Mouse (Mus musculus) retina, postnatal 1 day (tissue): Measurements from ENCODE around the gene Gm21972.

Experiments
- DNase-seq: peaks from one replicate; pipeline ENCODE4 v3.0.0-alpha.2; 2012

The Gm21972 gene

DNA sequence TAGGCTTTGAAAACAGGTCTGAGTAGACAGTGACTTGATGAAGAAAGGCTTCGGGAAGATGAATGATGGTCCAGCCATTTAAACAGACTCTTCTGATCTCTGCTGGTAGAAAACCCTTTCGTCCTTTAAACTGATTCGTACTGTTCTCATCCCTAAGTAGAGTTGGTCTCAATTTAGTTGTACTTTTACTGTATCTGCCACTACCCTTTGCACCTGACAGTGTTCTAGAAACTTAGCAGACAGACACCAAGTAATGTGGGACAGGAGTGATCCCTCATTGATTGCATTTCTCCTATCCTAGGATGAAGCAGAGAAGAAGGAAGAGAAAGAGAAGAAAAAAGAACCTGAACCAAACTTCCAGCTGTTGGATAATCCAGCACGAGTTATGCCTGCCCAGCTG, at the start of gene Gm21972:
Gene Gm21972, plus strand, starts transcription at position 301 of the 400 bp plus-strand sequence.
- no peak for DNase-seq

DNA sequence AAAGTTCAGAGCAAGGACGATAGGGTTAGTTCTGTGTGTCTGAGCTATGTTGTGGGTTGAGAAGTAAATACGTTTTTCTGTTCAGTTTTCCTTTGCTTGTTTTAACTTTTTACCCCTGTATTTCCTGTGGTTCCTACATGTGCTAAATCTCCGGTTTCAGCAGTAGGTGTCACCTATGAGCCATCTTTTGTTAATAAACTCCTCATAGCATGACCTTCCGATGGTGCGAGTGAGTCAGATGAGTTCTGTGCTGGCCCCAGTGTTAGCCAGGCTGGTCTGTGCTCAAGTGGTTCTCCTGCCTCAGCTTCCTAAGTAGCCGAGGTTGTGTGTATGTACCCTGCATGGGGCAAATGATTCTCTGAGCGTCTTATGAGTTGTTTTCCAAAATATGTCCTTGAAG, 39.0 kb upstream of the Gm21972 start:
- no peak for DNase-seq

DNA sequence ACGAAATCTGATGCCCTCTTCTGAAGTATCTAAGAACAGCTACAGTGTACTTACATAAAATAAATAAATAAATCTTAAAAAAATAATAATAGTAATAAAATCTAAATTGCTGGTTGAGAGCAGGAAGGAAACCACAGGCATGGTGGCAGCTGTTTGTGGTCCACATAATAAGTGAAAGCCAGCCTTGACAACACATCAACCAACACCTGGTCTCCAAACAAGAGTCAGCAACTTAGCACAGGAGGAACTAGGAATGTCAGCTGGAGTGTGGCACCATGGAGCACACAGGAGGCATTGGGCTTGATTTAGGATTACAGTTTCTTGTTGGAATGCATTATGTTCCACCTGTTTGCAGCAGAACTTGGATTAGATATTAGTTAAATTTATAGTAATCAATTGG, 28.4 kb upstream of the Gm21972 start:
- DNase-seq = no peak

DNA sequence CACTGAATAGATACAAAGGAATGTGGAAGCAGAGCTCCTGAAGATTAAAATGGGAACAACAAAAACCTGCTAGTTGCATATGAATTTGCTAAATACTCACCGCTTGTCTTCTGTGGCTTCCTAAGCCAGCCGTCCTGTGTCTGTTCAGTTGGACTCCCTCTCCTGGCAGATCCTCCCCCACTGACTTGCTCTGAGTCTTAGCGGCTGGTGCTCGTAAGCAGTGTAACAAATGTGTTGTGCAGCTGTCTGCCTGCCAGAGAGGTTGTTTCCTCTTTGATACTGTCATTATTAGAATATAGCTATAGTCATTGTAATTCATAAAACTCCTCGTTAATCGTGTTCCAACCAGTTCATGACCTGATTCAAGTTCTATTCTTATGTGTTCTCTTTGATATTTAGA, 21.7 kb upstream of the Gm21972 start, which contains the start of gene Htr2b:
Gene Htr2b, minus strand, starts transcription at position 192 of the 400 bp plus-strand sequence.
- DNase-seq = peak; percentile 26

DNA sequence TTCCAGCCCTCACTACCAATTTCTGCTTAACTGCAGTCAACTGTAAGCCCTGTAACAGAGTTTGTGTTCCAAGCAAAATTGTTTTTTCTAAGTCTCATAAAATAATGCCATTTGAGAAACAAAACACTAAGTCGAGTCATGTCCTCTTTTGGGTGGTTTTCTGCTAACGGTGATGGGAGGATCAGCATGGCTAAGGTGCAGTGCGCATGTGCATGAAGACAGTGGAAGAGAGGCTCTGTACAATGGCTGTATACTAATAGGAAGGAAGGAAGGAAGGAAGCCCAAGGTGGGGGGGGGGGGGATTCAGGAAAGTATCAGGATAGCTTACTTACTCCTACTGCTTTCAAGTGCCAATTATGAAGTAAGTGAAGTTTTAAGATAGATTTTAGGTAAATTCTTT, 19.3 kb upstream of the Gm21972 start:
- DNase-seq = no peak

DNA sequence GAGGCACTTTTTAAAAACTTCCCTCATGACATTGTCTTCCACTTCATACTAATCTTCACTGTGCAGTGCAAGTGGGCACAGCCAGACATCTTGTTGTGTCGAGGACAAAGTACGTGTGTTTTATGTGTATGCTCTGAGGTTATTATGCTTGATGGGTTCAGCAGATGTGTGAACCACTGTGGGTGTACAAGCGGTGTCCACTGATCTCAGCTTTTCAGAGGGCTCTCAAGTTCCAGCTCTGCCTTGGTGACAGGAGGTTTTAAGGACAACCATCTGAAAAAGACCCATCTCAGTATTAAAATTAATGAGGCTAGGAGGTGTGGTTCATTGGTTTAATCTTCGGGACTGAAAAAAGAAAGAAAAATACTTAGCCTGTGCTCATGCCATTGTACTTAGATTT, 13.9 kb upstream of the Gm21972 start:
- DNase-seq = no peak

DNA sequence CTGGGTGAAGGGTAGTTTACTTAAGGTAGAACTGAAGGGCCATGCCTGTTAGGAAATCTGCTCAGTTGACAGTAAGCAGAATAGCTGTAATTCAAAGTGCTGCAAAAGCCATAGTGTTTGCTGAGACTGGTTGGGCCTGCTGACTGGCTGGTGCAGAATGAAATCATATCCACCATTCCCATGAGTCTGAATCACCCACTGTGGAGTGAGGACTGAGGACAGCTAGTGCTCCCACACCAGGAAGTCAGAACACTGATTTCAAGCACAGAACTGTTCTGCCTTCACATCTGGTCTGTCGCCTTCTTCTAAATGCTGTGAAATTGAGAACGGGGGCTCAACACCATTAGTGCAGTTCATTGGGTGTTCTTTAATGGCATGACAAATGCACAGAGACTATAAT, 7.4 kb upstream of the Gm21972 start:
- DNase-seq = no peak

DNA sequence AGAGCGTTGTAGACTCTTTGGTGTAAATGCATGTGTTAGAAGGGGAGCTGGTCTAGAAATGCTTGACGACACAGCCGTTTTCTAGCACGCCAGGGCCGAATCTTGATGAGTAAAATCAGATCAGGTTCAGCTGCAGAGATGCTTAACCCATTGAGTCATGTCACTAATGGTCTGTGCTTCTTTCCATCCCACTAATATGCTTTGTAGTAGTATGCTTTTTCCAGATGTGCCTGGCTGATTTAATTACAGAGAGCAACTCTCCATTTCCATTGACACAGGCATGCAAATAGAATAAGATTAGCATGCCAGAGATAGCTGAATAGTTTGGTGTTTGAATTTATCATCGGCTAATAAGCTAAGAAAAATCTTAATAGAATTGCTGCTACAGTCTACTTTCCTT, 1.9 kb downstream of the Gm21972 start:
- DNase-seq = no peak

DNA sequence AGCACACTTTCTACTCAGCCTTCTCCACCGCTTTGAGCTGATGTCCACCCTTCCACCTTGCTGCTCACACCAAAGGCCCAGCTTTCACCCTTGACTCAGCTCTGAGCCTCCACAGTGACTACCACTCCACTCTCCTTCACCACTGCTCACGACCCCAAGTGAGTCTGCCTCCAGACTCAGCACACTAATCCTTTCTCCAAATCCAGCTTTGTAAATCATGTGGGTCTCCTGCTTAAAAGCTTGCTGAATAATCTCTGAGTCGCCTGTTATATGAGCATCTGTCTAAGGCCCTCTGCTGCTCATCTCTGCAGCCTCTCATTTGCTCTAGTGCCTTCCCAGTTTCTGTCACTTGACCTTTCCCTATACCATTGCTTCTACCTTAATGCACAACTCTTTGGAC, 7.6 kb downstream of the Gm21972 start:
- peak; percentile 70 for DNase-seq

DNA sequence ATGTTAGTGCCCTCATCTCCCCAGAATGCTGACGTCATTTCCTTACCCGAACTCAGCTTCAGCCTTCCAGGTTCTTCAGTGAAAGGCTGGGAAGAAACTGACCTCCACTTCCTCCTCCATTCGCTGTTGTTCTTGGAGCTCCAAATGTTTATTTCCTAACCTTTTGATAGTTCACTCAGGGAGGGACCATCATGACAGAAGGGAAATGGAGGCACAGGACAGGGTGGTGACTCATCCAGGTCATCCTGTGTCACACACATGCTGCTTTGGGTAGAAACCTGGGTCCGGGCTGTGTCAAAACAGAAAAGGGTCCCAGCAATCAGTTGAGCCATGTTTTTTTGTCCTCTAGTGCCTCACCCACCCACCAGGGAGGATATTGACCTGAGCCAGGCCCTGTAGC, 9.7 kb downstream of the Gm21972 start:
- no peak for DNase-seq

DNA sequence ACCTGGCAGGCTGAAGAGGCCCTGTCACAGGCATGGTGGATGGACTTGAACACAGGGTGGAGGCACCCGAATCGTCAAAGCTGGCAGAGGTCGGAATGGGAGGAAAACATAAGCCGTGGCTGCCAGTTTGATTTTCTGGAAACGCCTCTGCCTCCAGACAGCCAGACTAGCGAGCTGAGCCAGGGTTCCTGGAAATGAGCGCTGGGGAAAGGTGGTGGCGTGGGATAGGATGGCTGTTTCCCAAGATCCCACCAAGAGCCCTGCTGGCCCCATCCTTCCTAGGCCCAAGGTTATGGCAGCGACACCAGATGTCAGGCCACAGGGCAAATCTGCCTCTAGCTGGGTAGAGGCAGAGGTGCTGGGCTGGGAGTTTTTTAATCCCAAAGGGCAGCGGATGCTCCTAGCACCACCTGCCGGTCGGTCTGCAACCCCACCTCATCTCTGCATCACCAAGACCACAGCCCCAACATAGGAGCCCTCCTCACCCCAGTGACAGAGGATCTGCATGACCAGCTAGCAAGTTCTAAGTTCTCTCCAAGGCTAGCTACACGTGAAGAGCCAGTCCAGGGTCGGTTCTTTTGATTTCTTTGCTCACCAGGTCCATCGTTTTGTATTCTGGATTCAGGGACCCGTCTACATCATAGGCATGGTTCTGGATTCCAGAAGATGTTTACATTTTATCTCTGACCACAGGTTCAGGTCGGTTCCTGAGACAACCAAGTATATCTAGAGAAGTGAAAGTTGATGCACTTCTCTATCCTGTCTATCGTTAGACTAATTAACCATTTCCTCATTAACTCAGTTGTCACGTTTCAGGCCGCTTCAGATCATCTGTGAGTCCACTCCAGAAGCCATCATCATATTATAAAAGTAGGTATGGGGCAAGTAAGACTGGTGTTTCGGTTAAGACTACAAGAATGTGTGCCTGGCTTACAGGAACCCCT, 10.8 kb downstream of the Gm21972 start:
- DNase-seq = peak; percentile 28

DNA sequence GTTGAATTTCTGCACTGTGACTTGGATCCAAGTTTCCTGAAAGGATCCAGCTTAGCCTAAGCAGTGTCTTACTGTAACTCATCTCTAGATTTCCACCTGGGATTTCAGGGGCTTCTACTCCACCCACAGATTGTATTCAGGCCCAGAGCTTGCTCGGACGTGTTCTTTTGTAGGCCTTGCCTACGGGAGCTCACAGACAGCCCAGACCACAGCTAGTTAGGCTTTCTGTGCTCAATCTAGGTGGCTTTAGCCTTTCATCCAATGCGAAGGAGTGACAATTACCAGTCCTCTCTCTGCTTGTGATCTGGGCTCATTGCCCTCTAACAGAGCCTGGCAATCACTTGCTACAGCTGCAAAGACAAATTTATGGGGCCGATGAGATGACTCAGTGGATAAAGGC, 12.9 kb downstream of the Gm21972 start:
- DNase-seq = no peak

DNA sequence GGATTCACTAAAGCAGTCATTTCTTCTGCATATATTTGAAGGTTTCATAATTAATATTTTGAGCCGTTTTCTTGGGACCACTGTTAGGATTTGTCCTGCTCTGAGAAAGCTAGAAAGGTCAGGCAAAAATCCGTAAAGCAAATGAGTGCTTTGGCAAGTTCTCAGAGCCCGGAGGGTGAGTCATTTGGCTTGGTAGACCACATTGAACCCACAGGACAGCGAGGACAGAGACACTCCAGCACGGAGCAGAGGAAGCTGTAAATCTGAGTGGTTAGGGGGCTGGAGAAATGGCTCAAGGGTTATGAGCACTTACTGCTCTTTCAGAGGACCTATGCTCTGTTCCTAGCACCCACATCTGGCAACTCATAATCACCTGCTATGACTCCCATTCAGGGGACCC, 14.1 kb downstream of the Gm21972 start:
- no peak for DNase-seq

DNA sequence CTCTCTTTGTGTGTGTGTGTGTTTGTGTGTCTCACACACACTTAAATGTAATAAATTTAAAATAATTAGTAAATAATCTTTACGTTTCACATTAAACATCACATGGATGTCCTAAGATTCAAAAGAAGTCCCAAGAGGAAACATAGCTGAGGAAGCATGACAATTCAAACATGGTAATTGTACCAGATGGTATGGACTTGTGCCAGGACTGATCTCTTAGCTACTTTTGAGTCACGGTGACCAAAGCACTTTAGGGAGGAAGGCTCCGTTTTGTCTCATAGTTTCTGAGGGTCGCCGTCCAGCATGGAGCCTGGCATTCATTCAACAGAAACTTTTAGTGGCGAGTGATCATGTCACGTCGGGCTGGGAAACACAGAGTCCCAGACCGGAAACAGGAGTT, 14.7 kb downstream of the Gm21972 start:
- DNase-seq = no peak

DNA sequence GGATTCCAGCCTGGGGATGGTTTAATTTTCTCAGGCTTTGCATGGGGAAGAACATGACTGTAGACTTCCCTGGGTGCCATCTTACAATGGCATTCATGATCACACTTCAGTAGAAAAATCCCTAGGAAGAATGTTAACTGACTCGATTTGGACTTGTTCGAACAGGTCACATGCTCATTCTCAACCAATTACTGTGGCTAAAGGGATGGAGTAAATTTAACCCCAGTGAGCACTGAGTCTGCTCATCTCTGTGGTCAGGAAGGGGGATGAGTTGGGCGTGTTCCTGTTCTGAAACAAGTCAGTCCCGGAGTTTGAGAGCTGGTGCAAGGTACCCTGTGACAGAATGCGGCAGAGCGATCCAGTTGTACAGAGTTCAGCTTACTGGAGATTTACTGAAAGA, 17.5 kb downstream of the Gm21972 start:
- DNase-seq = no peak

DNA sequence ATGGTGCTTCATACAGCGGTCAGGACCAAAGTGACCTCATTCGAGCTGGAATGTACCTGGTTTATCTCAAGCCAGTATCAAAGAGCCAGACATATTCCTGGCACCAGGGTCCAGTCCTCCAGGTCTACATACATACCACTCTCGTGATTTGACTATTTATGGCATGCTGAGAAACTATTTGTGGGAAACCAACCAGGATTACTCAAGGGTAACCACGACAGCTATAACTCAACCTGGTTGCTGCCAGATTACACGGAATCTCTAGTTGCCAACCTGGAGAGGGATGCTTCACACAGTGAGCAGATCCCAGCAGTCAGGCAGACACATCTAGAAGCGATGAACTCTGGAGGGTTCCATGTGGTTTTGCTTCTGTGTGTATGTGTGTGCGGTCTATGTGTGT, 17.9 kb downstream of the Gm21972 start:
- DNase-seq = no peak

DNA sequence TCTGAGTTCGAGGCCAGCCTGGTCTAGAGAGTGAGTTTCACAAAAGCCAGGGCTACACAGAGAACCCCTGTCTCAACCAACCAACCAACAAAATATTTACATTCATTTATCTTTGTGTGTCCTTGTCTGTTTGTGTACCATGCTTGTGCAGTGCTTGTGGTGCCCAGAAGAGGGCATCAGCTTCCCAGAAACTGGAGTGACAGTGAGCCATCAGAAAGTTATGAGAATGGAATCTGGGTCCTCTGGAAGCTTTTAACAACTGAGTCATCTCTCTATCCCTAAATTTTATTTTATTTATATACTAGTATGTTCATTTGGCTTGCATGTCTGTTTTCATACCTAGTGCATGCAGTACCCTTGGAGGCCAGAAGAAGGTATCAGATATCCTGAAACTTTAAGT, 19.2 kb downstream of the Gm21972 start:
- peak; percentile 7 for DNase-seq

DNA sequence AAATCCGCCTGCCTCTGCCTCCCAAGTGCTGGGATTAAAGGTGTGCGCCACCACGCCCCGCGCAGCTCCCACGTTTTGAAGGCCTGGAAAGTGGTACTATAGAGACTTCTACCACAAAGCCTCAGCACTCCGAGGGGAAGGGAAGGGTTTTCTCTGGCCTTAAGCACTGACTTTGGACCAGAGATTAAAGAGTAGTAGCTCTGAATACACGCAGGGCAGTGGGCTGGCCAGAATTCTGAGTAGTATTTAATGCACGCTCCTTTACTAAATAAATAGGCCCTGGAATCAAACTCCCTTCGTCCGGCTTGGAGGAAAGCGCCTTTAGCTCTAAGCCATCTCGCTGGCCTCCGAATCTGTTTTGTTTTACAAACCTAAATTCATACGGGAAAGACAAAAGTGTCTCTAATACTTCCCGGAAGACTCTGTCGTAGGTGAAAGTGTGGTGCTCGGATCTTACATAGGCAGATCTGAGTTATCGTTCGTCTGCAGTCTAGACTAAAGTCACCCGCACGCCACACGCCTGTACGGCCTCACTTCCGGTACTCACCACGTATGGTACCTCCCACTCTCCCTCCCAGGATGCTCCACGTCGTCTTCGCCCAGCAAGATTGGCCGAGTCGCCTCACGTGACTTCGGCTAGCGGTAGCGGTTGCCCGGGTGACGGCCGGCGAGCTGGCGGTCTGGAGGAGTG, 20.8 kb downstream of the Gm21972 start, which contains the start of gene Armc9:
Gene Armc9, plus strand, starts transcription at position 648 of the 691 bp plus-strand sequence.
- peak; percentile 97 for DNase-seq

DNA sequence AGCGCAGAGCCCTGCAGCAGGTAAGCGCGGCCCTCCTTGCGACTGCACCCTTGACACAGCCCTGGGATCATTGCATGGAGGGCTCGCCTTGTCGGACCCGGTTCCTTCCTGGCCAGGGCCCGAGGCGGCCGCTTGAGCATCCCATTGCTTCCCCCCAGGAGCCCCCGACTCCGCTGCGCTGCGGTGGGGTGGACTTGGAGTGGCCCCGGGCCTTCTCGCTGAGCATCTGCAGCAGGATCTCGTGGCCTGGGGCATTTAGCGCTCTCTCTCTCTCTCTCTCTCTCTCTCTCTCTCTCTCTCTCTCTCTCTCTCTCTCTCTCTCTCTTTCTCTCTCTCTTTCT, 21.4 kb downstream of the Gm21972 start:
- no peak for DNase-seq

DNA sequence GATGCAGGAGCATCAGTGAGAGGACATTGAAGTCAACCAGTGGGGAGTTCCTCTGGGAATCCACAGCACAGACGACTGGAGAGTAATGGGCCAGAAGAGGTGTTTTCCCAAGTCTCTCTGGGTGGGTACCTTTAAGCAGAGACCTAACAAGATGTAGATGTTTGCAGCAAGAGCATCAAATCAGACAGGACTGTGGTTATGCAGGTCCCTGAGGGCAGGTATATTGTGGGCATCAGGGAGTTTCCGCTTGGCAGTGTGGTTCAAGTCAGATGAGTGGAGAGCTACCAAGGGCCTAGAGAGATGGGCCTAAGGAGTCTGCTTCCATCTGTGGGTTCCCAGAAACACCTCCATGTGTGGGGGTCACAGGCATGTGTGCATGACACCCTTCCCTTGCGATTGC, 22.6 kb downstream of the Gm21972 start:
- no peak for DNase-seq

DNA sequence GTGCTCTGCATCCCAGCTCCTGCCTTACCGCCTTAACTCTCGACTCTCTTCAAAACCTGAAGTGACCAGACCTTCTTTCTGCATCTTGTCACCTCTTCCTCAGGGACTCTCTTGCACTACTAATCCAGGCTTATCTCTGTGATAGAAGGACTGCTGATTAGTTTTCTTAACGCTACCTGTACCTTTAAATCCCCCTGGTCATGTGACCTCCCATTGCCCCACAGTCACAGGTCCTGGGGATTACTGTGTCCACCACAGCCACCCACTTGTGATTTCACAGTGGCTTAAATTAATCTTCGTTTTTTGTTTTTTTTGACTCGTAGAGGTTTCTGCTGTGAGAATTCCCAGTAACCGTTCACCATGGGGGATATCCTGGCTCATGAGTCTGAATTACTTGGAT, 23.2 kb downstream of the Gm21972 start:
- DNase-seq = peak; percentile 20

DNA sequence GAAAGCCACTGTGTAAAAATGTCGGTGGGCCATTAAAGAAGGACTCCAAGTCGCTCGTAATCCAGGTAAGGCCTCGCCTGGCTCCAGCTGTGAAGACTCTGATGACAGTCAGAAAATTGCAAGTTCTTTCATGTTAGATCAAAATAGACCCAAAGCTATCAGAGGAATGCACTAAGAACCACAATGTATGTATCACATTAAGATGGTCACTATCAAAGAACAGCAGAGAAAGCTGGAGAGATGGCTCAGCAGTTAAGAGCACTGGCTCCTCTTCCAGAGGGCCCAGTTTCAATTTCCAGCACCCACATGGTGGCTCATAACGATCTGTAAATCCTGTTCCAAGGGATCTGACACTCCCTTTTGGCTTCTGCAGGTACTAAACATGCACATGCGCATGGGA, 26.6 kb downstream of the Gm21972 start:
- no peak for DNase-seq

DNA sequence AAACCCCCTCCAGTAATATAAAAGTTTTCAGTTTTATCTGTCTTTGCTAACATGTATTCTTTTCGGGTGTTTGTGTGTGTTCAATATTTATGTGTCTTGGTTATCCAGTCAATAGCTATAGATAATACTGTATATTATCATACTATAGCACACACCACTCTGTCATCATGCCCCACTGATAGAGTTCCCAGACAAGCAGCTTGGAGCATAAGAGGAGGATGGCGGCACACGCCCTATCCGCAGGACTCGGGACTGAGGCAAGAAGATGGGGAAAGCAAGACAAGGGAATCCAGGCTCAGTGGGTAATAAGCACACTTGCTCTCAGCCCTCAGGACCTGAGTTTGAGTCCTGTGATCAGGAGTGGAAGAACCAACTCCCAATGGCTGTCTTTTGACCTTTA, 27.0 kb downstream of the Gm21972 start:
- DNase-seq = no peak

DNA sequence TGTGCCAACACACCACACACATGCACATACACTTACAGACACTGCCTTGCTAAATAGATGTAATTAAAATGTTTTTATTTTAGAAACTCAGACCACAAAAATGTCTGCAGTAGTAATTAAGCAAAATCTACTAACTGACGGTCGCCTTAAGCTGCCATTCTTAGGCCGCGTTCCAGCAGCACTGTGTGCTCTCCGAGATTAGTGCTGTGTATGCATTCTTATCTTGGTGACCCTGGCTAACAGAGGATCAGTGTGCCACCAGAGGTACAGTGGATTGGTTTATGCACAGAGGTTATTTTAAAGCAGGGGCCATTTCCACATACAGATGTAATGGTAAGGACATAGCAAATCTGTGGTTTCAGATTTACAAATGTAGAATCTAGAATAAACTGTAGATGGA, 27.6 kb downstream of the Gm21972 start:
- no peak for DNase-seq
